Mouse (Mus musculus): ENCODE measurements around the gene Sptbn1. TPM values are rescaled to one million over a fixed set of nuclear protein-coding genes. Genes with fewer than 3 reads are reported as not detected.

Sptbn1 gene
- polyA plus RNA-seq, 1 experiment from 2014 or later = 196 TPM

Other genes starting within 250 kb of the Sptbn1 start
- 6.5 and 7.1 TPM in 2 replicates for gene Eml6, start 242.1 kb downstream of the Sptbn1 start, polyA plus RNA-seq (2015; fragmentation: Nextera tagmentation; extraction: Ambion mirVana)
- 0.23 and 0.35 TPM in 2 replicates for gene 4930505A04Rik, start 203.7 kb upstream of the Sptbn1 start, polyA plus RNA-seq (2015; fragmentation: Nextera tagmentation; extraction: Ambion mirVana)